Mouse (Mus musculus) c-Kit-positive CD71-negative TER-119-negative erythroid progenitor cells, embryonic 14.5 days (primary cell): ENCODE data around the gene Thbd.

Experiments used
- DNase-seq: peaks from one replicate; pipeline ENCODE4 v3.0.0-alpha.2; 2013; ENCODE audit warnings: low read depth

Gene Thbd

DNA sequence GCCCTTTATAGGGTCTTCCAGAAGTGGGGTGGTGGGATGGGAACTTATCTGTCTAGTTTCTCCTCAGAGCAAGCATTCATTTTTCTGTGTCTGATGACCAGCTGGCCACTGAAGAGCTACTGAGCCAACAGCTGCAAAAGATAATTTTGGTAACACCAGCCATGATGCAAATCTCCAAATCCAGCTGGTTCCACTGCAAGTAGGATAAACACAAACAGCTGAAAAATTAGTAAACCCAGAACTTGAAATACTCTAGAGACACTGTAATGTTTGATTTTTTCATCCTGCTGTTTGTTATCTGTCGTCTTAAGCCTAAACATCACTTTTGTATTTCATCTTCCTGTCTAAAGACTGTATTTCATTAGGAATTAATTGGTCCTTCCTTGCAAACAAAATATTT, 13.7 kb upstream of the Thbd start:
- no peak for DNase-seq

- DNase-seq = no peak
Measured at GRCm38 (mm10) chr2:148421112-148421511, 13.1 kb upstream of the Thbd start.

DNA sequence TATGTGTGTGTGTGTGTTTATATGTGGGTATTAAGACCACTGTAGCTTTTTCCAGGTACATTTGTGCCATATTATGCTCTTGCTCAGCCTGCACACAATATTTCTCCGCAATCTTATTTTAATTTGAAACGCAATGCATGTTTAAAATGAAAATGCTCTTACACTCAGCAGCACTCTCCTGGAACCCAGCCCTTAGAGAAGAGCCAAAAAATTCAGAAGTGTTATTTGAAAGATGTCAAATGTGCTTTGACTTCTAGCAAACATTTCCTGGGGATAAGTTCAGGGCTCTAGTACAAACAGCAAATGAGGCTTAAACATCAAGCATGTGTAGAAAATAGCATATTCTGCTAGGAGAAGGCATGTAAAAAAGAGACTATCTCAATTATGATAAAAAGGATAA, 11.8 kb upstream of the Thbd start:
- no peak for DNase-seq

DNA sequence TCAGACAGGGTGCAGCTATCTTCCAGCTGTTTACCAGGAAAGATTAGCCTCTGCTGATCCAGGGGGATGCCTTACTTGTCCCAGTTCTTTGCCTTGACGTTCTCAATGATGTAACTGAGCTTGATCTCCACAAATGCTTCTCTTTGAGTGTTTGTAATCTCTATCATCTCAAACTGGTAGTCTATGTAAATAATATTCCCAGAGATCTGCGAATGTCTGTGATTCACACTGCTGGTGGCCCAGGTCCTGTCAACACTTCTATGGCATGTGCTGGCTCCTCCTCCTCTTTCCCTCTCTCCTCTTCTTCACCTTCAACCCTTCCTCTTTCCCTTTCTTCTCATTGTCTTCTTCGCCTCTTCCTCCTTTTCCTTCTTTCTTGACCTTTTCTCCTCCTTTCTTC, 11.2 kb upstream of the Thbd start:
- DNase-seq = no peak

DNA sequence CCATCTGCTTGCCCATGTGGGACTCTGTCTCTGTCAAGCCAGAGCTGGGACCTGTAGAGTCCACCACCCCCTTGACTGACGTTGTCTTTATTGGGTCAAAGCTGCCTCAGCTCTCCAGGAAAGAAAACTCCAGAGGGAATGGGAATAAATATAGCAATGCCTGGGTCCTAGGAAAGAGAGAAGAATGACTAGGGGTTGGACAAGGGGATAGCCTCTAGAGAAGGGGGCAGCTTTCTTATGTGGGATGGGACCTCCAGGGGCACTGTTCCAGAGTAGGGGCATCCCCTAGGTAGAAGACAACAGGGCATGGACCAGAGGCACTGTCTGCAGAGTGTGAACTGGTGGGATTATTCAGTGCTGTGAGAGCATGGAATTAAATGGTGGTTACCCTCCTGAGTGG, 1.8 kb upstream of the Thbd start:
- no peak for DNase-seq

DNA sequence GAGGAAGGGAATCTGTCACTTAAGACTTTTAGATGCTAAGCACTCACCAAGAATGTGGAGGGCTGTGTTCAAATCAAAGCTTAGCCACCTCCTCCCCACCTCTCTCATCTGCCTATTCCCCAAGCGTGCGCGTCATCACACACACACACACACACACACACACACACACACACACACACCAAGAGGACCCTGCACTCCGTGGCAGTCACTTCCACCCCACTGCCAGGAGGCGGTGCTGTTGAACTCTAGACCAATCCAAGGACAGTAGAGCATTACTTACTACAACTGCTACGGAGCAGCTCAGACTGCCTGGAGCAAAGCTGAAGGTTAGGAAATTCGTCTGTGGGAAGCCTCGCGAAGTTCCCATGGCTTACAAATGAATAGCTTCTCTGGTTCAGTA, 1.2 kb upstream of the Thbd start:
- no peak for DNase-seq

GRCm38 (mm10) chr2:148408761-148409120, 753 bp upstream of the Thbd start:
- no peak for DNase-seq

- DNase-seq = no peak
Measured at GRCm38 (mm10) chr2:148406971-148407869, 768 bp downstream of the Thbd start.

DNA sequence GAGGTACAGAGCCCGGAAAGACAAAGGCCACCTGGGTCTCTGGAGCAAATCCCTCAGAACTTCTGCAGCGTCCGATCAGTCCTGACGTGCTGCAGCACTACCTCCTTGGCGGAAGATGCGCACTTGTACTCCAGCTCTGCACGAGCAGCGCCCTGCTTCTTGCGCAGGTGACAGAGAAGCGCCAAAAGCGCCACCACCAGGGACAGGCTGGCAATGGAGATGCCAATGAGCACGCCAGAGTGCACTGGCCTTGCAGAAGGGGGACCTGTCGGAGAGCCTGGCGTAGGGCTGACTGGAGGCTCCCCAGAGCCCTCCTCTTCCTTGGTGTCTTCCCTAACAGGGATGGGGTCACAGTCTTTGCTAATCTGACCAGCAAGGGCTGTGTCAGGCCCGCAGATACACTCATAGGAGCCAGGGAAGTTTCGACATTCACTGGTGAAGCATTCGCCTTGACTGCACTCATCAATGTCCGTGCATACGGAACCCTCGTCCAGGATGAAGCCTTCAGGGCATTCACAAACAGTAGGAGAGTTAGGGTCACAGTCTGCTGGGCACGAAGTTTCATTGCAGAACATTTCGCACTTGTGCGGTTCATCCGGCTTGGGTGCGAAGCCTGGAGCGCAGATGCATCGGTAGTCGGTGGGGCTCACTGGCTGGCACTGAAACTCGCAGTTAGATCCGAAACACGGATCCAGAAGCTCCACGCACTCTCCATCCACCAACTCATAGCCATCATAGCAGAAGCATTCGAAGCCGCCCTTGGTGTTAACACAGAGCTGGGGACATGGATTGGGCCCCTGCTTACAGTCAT, 1.6 kb downstream of the Thbd start:
- no peak for DNase-seq

DNA sequence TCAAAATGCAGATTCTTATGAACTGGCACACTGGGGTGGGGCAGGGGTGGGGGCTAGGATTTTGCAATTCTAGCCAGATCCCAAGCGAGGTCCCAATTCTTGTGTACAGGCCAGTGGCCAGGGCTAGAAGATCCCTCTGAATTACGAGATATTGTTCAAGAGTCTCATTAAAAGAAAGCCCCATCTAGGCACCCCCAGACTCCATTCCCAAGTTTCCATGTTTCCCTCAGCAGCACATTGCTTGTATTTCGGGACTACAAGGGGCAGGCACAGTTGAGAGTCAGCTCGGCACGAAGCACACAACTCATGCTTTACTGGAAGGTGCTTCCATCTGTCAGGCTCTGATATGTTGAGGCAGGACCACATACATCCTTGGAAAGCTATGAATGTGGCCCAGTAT, 3.1 kb downstream of the Thbd start:
- no peak for DNase-seq

DNA sequence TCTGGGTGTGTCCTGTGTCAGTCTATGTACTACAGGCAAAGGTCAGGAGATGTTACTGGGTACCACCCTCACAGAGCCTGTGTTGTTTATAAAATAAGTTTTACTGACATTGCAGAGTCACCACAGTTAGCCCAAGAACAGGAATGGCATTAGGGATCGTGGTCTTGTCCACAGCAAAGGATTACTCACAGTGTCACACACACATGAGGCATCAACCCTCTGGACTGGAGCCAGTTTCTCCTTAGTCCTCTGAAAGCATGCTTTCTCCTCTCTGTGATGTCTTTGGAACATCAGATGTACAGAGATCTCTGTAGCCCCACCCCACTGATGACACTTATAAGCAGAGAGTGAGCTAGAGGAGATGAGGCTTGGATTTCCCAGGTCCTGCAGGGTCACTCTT, 5.8 kb downstream of the Thbd start:
- no peak for DNase-seq

GRCm38 (mm10) chr2:148398901-148399685, 8.9 kb downstream of the Thbd start:
- DNase-seq = no peak

DNA sequence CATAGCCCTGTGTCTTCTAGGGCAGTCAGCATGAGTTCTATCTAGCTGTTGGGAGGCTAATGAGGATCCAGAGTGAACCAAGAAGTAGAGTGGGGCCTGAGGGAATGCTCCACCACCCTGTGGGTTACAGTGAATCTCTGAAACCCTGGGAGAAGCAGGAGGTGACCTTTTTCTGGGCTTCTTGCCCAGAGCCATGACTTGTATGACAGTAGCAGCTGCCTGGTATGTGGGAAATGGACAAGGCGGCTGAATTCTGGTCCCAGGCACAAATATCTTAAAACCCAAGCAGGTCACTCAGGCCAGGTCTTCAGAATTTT, 10.2 kb downstream of the Thbd start:
- no peak for DNase-seq

DNA sequence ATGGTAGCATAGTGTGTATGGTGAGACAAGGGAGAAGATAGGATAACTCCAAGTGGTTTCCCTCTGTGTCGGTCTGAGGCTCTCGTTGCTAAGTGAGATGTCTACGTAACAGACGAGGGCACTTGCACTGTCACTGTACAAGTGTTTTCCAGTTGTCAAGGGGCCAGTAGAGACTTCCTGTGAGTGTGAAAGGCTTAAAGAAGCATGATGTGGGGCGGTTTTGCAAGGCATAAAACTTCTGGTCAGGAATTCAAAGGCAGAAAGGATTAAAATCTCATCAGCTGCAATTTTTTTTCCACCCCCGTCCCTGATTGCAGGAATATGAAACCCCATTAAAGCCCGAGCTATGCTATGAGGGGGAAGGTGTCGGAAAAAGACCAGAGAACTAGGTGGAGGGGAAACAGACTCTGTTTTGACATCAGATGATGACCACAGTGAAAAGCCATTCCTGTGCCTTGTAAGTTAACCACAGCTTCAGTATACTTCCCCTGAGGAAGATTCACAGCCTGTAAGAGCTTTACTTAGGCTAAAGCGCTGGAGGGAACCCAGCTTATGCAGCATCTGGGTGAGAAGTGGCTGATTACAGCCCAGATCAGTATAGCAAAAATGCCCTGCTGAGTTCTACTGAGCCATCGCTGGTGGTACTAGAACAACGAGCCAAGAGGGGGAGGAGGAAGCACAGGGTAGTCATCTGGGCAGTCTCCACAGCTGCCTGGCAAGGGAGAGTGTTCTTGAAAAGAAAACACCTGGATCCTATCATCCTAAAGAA, 10.8 kb downstream of the Thbd start:
- DNase-seq = no peak

- DNase-seq = no peak
Measured at GRCm38 (mm10) chr2:148396209-148396608, 11.8 kb downstream of the Thbd start.

GRCm38 (mm10) chr2:148395131-148396051, 12.6 kb downstream of the Thbd start, which contains the start of gene Sstr4:
Gene Sstr4, plus strand, starts transcription at chr2:148395344.
- DNase-seq = no peak

- no peak for DNase-seq
Measured at GRCm38 (mm10) chr2:148393846-148394245, 14.1 kb downstream of the Thbd start.

DNA sequence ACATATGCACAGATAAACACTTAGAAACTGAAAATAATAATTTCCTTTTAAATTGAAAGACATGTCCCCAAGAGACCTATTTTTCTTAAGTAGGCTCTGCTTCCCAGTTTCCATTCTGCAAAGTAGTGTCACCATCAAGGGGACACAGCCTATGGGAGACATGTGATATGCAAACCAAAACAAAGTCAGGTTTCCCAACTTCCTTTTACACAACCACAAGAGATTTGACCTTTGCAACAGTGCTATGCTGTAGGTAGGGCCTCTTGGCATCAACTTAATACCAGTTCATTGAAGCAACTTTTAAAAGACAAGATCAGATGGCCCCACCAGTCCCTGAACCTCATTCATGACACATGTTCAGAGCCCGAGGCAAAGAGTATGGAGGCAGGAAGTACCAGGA, 14.8 kb downstream of the Thbd start:
- no peak for DNase-seq

GRCm38 (mm10) chr2:148387652-148388581, 20.1 kb downstream of the Thbd start:
- no peak for DNase-seq

GRCm38 (mm10) chr2:148386927-148387326, 21.1 kb downstream of the Thbd start:
- no peak for DNase-seq
